Mouse (Mus musculus) G1E-ER4 (cell line): ENCODE data around the gene Cacna1f. TPM values are rescaled to one million over a fixed set of nuclear protein-coding genes. Genes with fewer than 3 reads are reported as not detected.

Source experiments
- GATA1 ChIP-seq: IDR thresholded peaks from one replicate; pipeline ENCODE4 v1.8.0; 2012; ENCODE audit warnings: low read length, inconsistent platforms
- polyA plus RNA-seq: library from polyadenylated mRNA; stranded (reverse); fragments of >175 nt; gene quantifications from 2 replicates; pipeline ENCODE4 v1.2.3, GENCODE M21; 2012

Cacna1f gene
- 0.02 and 0.10 TPM in 2 replicates for polyA plus RNA-seq

GRCm38 (mm10) chrX:7606783-7607182 is at the start of gene Cacna1f:
Gene Cacna1f, plus strand, starts transcription at chrX:7607083.
- no peak for TF ChIP-seq GATA1

DNA sequence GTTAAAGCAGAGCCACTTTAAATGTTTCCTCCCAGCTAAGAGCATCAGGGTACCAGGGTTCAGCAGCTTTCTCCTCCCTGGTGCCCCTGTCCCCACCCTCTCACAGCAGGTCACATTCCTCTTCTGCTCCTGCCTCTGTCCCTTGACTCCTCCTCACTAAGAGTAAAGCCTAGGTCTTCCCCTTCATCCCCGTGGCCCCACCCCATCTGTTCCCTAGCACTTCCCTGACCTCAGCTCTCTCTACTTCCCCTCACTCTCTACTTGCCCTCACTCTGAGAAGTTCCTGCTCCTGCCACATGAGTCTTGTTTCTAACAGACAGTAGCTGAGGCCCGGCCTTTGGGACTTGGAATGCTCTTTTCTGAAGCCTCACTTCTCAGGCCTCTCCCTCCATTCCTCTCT is 43.8 kb upstream of the Cacna1f start:
- no peak for TF ChIP-seq GATA1

DNA sequence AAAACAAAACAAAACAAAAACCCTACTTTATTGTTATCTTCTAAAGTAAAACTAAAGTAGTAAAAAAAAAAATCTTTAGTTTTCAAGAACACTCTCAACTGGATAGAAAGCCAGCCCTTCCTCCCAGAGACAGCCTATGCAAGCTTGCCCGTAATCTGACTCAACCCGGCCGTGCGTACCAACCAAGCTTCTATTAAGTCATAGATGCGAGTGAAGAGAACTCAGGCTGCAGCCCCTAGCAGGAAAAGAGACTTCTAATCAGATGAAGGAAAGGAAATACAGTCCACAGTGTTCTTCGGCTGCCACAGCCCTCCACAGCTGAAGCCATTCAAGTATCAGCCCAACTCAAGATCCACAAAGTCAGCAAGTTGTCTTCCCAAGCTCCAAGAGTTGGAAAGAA is 40.5 kb upstream of the Cacna1f start:
- no peak for TF ChIP-seq GATA1

GRCm38 (mm10) chrX:7567491-7567890 is 39.4 kb upstream of the Cacna1f start:
- TF ChIP-seq GATA1: no peak

DNA sequence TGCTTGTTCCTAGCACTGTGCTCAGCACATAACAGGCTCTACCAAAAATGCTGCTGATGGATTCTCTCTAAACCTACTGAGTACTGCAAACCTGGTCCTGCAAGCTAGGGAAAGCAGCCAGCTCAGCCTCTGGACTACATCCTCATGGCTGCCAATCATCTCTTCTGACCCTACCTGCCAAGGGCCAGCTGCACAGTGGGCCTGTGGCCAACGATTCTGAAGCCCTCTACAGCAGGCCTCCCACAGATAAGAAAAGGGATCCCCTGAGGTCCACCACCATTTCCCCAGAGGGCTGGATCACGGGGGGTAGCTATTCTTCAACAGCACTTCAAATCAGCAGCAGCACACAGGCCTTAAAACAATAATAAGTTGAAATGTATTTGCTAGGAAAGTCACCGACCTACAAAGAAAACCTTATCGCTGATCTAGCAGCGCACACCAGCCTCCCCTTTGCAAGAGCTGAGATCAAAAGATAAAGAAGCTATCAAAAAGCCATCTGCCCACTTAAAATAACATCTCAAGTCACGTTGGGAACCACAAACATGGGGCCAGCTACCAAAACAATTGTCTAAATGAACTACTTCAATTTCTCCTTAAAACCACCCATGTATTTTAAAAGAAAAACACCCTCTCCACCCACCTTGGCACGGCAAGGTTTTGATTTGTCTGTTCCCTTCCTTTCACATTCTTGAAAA is 36.3 kb upstream of the Cacna1f start:
- peak; percentile 29 for TF ChIP-seq GATA1

DNA sequence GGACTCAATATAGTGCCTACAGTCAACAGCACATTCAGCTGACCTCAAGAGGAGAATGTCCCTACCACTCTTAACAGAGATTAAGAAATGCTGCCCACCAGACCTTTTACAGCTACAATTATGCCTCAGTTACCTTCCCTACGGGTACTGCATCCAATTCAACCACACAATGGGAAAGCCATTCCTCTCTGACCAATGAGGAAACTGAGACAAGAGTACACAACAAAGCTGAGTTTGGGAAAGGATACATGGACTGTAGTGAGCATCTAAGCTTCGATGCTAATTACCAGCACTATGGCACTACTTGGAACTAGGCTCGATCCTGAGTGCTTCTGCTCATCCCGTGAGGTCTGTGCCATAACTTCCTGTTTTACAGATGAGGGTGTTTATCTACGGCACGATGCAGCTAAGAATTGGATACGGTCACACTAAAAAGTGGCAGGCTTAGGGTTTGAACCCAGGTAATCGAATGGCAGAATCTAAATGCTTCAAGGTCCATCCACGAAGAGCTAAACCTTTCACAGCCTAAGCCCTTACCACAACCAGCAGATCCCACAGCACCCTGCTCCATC is 35.2 kb upstream of the Cacna1f start:
- no peak for TF ChIP-seq GATA1

DNA sequence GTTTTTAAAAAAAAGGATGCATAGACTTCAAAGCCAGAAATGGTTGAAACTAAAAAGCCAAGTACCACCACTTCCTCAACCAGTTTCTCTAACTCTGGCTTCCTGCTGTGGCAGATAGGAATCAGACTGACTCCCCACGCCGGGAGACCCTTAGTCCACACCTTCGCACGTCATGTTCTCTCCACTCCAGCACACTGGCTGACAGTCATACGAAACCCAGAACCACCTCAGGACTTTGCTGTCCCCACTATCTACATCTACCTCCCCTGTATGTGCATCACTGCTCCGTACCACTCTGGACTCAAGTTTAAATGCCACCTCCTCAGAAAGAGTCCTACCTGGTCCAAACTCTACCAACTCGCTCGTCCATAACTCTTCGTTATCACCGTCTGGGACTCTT is 34.4 kb upstream of the Cacna1f start:
- TF ChIP-seq GATA1: no peak

DNA sequence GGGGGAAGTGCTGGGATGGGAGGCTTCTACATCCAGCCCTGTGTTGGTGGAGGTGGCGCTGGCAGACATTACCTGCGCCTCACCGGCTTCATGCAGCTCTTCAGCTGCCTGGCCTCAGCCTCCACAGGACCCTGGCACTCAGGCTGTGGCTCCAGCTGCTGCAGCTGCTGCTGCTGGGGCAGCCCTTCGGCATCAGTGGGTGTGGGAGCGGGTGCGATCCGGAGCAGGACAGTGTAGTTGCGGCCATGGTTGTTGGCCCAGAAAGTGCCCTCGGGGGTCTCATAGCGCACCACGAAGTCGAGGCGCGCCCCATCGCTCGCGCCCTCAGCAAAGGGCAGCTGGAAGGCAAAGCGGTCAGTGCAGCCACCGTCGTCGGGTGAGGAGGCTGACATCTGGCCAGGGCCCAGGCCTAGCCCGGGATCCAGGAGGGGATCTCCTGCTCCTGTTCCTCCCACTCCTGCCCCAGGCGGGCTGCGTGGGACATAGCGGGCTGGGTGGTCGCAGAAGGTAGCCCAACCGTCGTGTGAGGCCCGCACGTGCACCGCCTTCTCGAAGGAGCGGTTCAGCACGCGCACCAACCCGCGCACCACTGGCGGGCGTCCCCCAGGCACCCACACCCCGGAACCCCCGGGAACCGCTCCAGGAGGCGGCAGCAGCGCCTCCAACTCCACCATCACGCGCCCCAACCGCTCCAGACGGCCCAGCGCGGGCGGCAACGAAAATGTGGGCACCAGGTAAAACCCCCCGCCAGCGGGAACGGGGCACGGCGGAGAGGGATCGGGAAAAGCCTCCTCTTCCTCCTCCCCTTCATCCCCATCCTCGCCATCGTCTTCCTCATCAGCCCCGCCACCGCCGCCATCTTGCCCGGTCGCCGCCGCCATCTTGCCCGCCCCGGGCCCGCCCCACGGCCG is 33.5 kb upstream of the Cacna1f start, which contains the start of gene Foxp3:
Gene Foxp3, plus strand, starts transcription at position 469 of the 911 bp plus-strand sequence.
- TF ChIP-seq GATA1: no peak

DNA sequence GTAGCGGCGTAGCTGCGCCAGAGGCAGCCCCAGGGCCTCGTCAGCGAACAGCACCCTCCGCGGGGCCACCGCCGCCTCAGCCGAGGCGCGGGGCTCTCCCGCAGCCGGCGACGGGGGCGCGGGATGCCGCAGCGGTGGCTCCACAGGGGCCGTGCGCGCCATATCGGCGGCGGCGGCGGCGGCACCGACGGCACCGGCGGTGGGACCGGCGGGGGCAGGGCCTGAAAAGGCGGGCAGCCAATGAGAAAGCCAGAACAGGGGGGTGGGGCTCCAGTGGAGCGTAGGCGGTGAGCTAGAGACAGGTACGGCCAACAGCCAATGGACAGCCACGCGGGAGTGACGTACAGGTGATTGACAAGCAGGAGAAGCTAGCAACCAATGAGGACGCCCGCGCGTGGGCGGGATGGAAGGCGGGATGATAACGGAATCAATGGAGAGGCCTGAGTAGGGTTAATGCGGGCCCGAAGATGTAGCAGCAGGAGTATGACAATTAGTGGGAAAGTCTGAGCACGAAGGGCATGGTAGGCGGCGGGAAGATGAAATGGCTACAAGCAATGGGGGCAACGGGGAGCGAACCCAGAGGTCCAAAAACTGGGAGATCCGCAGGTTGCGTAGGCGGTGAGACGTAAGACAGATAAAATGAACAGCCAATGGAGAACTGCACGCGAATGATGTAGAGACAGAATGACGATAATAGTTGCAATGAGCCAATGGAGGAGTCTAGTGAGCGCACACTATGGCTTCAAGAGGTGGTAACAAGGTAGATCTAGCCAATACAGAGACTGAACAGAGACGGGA is 32.6 kb upstream of the Cacna1f start, which contains the start of gene Ppp1r3f:
Gene Ppp1r3f, minus strand, starts transcription at position 197 of the 798 bp plus-strand sequence.
- TF ChIP-seq GATA1: no peak

DNA sequence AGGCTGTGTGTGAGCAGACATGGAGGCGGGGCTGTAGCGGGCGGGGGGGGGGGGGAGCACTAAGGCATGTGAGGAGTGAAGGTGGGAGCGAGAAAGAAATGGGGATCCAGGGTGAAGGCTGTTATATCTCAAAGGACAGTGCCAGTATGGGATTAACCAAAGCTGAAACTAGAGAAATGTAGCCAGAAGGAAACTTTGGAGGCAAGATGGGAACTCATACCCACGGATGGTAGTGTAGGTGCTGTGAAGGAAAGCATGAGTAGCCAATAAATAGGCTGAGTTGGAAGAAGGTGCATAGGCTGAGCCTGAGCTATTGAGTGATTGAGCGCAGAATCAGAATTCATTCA is 32.0 kb upstream of the Cacna1f start:
- TF ChIP-seq GATA1: no peak

- no peak for TF ChIP-seq GATA1
Measured at GRCm38 (mm10) chrX:7581151-7581550, 25.7 kb upstream of the Cacna1f start.

GRCm38 (mm10) chrX:7583881-7584280 is 23.0 kb upstream of the Cacna1f start:
- TF ChIP-seq GATA1: no peak

GRCm38 (mm10) chrX:7586356-7586755 is 20.5 kb upstream of the Cacna1f start:
- no peak for TF ChIP-seq GATA1

GRCm38 (mm10) chrX:7595371-7595770 is 11.5 kb upstream of the Cacna1f start:
- no peak for TF ChIP-seq GATA1

DNA sequence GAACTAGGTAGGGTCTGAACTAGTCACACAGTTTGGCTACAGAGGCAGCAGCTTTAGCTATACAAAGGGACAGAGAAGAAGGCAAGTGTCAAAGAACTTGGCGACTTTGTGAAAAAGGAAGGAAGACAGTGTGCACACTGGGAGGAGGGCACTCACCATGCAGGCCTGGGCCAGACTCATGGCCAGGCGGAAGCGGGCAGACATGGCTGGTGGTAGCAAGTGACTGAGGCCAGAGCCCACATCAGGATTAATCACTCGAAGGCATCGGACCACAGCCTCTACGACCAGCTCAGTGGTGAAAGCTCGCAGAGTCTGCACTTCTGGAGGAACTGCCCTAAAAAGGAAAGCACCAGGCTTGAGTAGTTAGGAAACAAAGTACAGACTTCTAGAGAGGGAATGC is 2.9 kb upstream of the Cacna1f start:
- TF ChIP-seq GATA1: no peak
